Mouse (Mus musculus) liver, postnatal 0 days (tissue): ENCODE measurements around the gene Tnk2. TPM values are rescaled to one million over a fixed set of nuclear protein-coding genes. Genes with fewer than 3 reads are reported as not detected.
A peak's percentile ranks its signal among the peaks of the same experiment; 100 is the strongest.

Experiments
- ATAC-seq: fragments of 200-750 bp; cut with Nextera tagmentation; 2 replicates; pipeline ENCODE4 v1.8.0; 2017; ENCODE audit warnings: mild to moderate bottlenecking, moderate library complexity
- DNase-seq: peaks from one replicate; pipeline ENCODE4 v3.0.0-alpha.2; 2016
- H3K27ac ChIP-seq: fragments of 300-500 bp; sonication (generic); 2 replicates; pipeline ENCODE4 v1.5.1; 2014; ENCODE audit warnings: antibody characterized with exemption, moderate library complexity, mild to moderate bottlenecking, low read depth
- H3K27me3 ChIP-seq: fragments of 300-500 bp; sonication (generic); 2 replicates; pipeline ENCODE4 v1.6.1; 2014; ENCODE audit warnings: low read length, control low read depth, mixed read lengths; ENCODE audit not compliant: insufficient read depth
- H3K36me3 ChIP-seq: fragments of 300-500 bp; sonication (generic); replicated peaks from 2 replicates; pipeline ENCODE4 v1.6.1; 2014; ENCODE audit warnings: mild to moderate bottlenecking, control low read depth, low read length, moderate library complexity, mixed read lengths; ENCODE audit not compliant: insufficient read depth
- H3K4me1 ChIP-seq: fragments of 300-500 bp; sonication (generic); 2 replicates; pipeline ENCODE4 v1.6.1; 2014; ENCODE audit warnings: antibody characterized with exemption, mild to moderate bottlenecking, control low read depth; ENCODE audit not compliant: insufficient read depth
- H3K4me2 ChIP-seq: fragments of 300-500 bp; sonication (generic); 2 replicates; pipeline ENCODE4 v1.6.1; 2014; ENCODE audit warnings: low read depth, mild to moderate bottlenecking, low read length, moderate library complexity, mixed read lengths
- H3K4me3 ChIP-seq: fragments of 300-500 bp; sonication (generic); 2 replicates; pipeline ENCODE4 v1.5.1; 2014; ENCODE audit warnings: low read depth, low read length
- H3K9ac ChIP-seq: fragments of 300-500 bp; sonication (generic); replicated peaks from 2 replicates; pipeline ENCODE4 v1.6.1; 2014; ENCODE audit warnings: mild to moderate bottlenecking, moderate library complexity
- H3K9me3 ChIP-seq: fragments of 300-500 bp; sonication (generic); 2 replicates; pipeline ENCODE4 v1.6.1; 2016; ENCODE audit warnings: mild to moderate bottlenecking, control low read depth, low read length, mixed read lengths
- CTCF ChIP-seq: sonication (generic); IDR thresholded peaks from 2 replicates; pipeline ENCODE4 v1.5.1; 2016; ENCODE audit warnings: antibody characterized with exemption, low read depth
- EP300 ChIP-seq: IDR thresholded peaks from 2 replicates; pipeline ENCODE4 v1.6.1; 2016; ENCODE audit warnings: antibody characterized with exemption, low read depth, mild to moderate bottlenecking
- WGBS: fragments of 180-500 bp; shearing (Covaris S2); extraction: QIAGEN DNeasy Blood & Tissue Kit; methylation state at CpG from one replicate; pipeline ENCODE4 v1.1.7; 2014; ENCODE audit not compliant: insufficient replicate concordance; 5-methylcytosine and 5-hydroxymethylcytosine counted together
- polyA plus RNA-seq: library from polyadenylated mRNA; unstranded; fragments of >200 nt; fragmentation: Nextera tagmentation; extraction: Ambion mirVana; gene quantifications from 2 replicates; pipeline ENCODE4 v1.2.1, GENCODE M21; 2015

Tnk2 gene
- polyA plus RNA-seq, 1 experiment from 2014 or later: 3.5 TPM

GRCm38 (mm10) chr16:32728240-32728639, 84.6 kb downstream of the Tnk2 start:
- Histone ChIP-seq H3K36me3 (no peaks in the 10 kb centered on the region), H3K27me3 (no peaks in the 10 kb centered on the region), H3K27ac (no peak overlapping the region), H3K4me2 (no peak overlapping the region), H3K9me3 (no peaks in the 10 kb centered on the region), H3K4me3 (no peak overlapping the region), H3K9ac (no peak overlapping the region), H3K4me1 (0 out of 2 replicates have a peak, but pooled peaks cover 2% of the 10 kb centered on the region)
- TF ChIP-seq CTCF: no peak
- TF ChIP-seq EP300: no peak
- no peak for DNase-seq
- peak; percentile 72 for ATAC-seq

- Histone ChIP-seq H3K27me3 (no peaks in the 10 kb centered on the region), H3K9ac (no peak overlapping the region), H3K4me2 (no peak overlapping the region), H3K9me3 (no peaks in the 10 kb centered on the region), H3K27ac (no peak overlapping the region), H3K4me1 (0 out of 2 replicates have a peak, but pooled peaks cover 2% of the 10 kb centered on the region), H3K4me3 (no peak overlapping the region), H3K36me3 (no peaks in the 10 kb centered on the region)
- ATAC-seq (peak; percentile 95), DNase-seq (no peak)
- 46% methylated on average over 1 of the region's 1 CpGs for WGBS
- no peak for TF ChIP-seq CTCF
- TF ChIP-seq EP300: no peak
These were observed 85.1 kb downstream of the Tnk2 start for GRCm38 (mm10) chr16:32728730-32729129.

Other genes starting within 250 kb of the Tnk2 start
- not detected in 2 replicates for gene Tm4sf19, start 243.4 kb upstream of the Tnk2 start, polyA plus RNA-seq
- 6.6 and 6.9 TPM in 2 replicates for gene Tctex1d2, start 224.2 kb upstream of the Tnk2 start, polyA plus RNA-seq
- gene Pcyt1a, start 213.0 kb upstream of the Tnk2 start, polyA plus RNA-seq: 25.4 and 32.9 TPM in 2 replicates
- gene Slc51a, start 156.0 kb upstream of the Tnk2 start, polyA plus RNA-seq: 0.81 and 1.0 TPM in 2 replicates
- gene Zdhhc19, start 147.6 kb upstream of the Tnk2 start, polyA plus RNA-seq: not detected in 2 replicates
- 85.1 and 103 TPM in 2 replicates for gene Tfrc, start 35.0 kb upstream of the Tnk2 start, polyA plus RNA-seq
- 0.49 and 0.64 TPM in 2 replicates for gene Muc4, start 92.0 kb downstream of the Tnk2 start, polyA plus RNA-seq
- gene Muc20, start 153.6 kb downstream of the Tnk2 start, polyA plus RNA-seq: 0.08 TPM in 1 of 2 replicates, not detected in the other
- gene Smbd1, start 166.6 kb downstream of the Tnk2 start, polyA plus RNA-seq: 0.33 TPM in 1 of 2 replicates, not detected in the other
- gene Fyttd1, start 233.6 kb downstream of the Tnk2 start, polyA plus RNA-seq: 36.6 and 40.6 TPM in 2 replicates
- 4.0 and 4.3 TPM in 2 replicates for gene Rubcn, start 233.9 kb downstream of the Tnk2 start, polyA plus RNA-seq